Mouse (Mus musculus): ENCODE measurements around the gene Vax2.

DNA sequence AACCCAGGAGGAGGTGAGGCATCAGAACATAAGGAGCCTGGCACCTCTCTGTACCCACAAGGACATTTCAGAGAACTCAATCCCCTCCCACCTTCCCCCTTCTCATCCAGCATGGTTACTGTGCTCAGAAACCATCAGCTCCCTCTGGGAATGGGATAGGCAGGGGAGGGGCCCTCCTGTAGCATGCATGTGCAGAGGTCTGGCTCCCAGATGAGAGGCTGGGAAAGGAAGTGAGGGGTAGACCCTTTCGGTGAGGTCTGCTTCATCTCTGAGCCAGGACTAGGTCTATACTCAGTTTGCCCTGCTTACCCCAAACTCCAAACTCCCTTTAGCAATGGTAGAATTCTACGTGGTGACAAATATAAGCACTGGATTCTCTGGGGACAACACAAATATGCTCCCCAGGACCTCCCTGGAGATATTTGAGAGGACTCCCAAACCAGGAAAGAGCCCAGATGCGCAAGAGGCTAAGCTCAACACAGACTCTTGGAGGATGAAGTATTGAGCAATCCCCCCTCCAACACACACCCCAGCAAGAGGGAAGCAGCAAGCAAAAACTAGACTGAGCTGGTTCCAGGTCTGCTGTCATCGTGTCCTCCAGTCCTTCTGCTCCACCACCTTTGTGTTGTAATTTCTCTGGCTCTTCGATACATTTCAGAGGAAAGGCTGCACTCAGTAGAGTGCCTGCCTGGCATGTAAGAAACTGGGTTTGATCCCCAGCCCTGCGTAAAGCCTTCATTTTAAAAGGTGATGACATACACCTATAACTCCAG lies 3.1 kb upstream of the Vax2 start:
- TF ChIP-seq POLR2A (IDR thresholded peaks at IDR 0.05; ENCODE audit: low read depth, low read length) (no peak), CTCF (IDR thresholded peaks at IDR 0.05; ENCODE audit: borderline replicate concordance, insufficient read depth, low read length) (no peak)

Measured in embryonic fibroblast, embryonic 13.5 days (primary cell).